Mouse (Mus musculus) gastrocnemius, adult 8-10 months (tissue): ENCODE measurements around the gene Gm10096. TPM values are rescaled to one million over a fixed set of nuclear protein-coding genes. Genes with fewer than 3 reads are reported as not detected.
"Not testable (repeated sequence)": the region's sequence is repeated elsewhere in the genome, so short reads cannot be mapped to it uniquely, and the experiment has no call there.

Experiments
- DNase-seq, 2 experiments: peaks; one replicate each; pipeline ENCODE4 v3.0.0; 2022; ENCODE audit warnings: low spot score in 2 of 2
- total RNA-seq, 4 experiments: library from RNA; stranded (reverse); gene quantifications; 2 replicates each; pipeline ENCODE4 v1.2.4; 2022

Gene Gm10096
- not detected for total RNA-seq

DNA sequence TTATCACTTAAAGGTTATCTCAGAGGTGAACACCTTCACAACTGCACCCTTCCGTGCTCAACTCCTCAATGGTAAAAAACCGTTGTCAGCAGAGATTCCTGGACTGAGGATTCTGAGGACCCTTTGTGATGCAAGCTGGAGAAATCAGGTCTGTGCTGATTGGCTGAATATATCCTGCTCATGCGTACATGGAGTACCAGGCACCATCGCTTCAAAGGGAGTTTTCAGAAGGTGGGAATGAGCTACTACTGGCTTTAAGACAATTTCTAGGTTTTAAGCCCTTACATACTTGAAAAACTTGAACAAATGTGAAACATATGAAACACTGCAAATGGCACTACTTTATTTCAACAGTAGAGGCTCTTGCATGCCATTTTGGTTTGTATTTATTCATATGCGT is at the start of gene Gm10096:
TSS of gene Gm10096 (minus strand) at position 101 of the 400 bp plus-strand sequence.
- DNase-seq, result not testable (repeated sequence)
